In the genomic region with DNA sequence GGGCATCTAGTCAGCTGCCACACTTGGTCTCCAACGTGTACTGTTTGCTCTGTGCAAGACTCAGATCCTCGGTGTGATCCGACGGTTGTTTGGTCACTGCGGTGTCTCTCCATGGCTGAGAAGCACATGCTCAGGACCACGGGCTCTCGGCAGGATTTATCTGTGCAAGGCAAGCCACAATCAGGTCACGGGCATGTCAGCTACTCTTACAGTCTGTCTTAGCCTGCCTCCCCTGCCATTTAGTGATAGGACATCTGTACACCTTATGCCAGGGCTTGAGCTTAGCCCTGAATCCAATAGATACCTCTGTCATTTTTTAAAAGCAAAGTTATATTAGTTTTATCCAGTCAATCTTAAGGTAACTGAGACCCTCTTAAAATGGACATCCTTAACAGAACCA, we compare ENCODE assay signal across 17 mouse cellular contexts.
"Had no signal": no experiment of that assay in that cellular context is flagged by ENCODE, and none has a peak within 500 bp of the region (broad histone marks: within the 10 kb centered on the region; RNA-seq: fewer than 3 reads in every experiment).

No protein-coding gene starts in this region.

- H3K27ac ChIP-seq: liver, embryonic 15.5 days; macrophage; midbrain, embryonic 10.5 days; midbrain, embryonic 12.5 days; neural tube, embryonic 12.5 days had no signal

- H3K4me3 ChIP-seq: liver, embryonic 15.5 days; megakaryocyte, embryonic 14.5 days; midbrain, embryonic 10.5 days; midbrain, embryonic 12.5 days; myocyte; neural tube, embryonic 12.5 days had no signal

- ATAC-seq: midbrain, embryonic 16.5 days had no signal

- H3K9ac ChIP-seq: liver, embryonic 15.5 days; lung, embryonic 14.5 days; midbrain, embryonic 12.5 days; neural tube, embryonic 12.5 days had no signal

- H3K9me3 ChIP-seq: liver, embryonic 15.5 days; megakaryocyte, embryonic 14.5 days; midbrain, embryonic 10.5 days; midbrain, embryonic 12.5 days; neural tube, embryonic 12.5 days had no signal

- H3K4me2 ChIP-seq: liver, embryonic 15.5 days; lung, embryonic 14.5 days; midbrain, embryonic 12.5 days; neural tube, embryonic 12.5 days had no signal

- H3K4me1 ChIP-seq: midbrain, embryonic 10.5 days; midbrain, embryonic 12.5 days; neural tube, embryonic 12.5 days had no signal

- H3K27me3 ChIP-seq: liver, embryonic 15.5 days; megakaryocyte, embryonic 14.5 days; midbrain, embryonic 12.5 days; neural tube, embryonic 12.5 days had no signal

- DNase-seq: lung, adult 18-20 months; lung, postnatal 10 days; midbrain, embryonic 14.5 days; right cerebral cortex, postnatal 25 days; right cerebral cortex, postnatal 4 days; spleen, adult 18-20 months; thymus, adult 18-20 months; thymus, postnatal 36 days had no signal
